Mouse (Mus musculus) kidney, postnatal 0 days (tissue): Measurements from ENCODE around the gene Gng7. TPM values are rescaled to one million over a fixed set of nuclear protein-coding genes. Genes with fewer than 3 reads are reported as not detected.
A peak's percentile ranks its signal among the peaks of the same experiment; 100 is the strongest.

ENCODE experiments used
- ATAC-seq: fragments of 200-750 bp; cut with Nextera tagmentation; replicated peaks from 2 replicates; pipeline ENCODE4 v1.8.0; 2017; ENCODE audit warnings: low read depth, moderate number of reproducible peaks, moderate TSS enrichment, moderate library complexity; ENCODE audit not compliant: low FRiP score
- DNase-seq: peaks from one replicate; pipeline ENCODE4 v3.0.0-alpha.2; 2016; ENCODE audit warnings: low spot score
- H3K27ac ChIP-seq: fragments of 300-500 bp; sonication (generic); 2 replicates; pipeline ENCODE4 v1.5.1; 2014; ENCODE audit warnings: mild to moderate bottlenecking
- H3K27me3 ChIP-seq: fragments of 300-500 bp; sonication (generic); 2 replicates; pipeline ENCODE4 v1.6.1; 2014; ENCODE audit warnings: low read length, mixed read lengths; ENCODE audit not compliant: insufficient read depth
- H3K36me3 ChIP-seq: fragments of 300-500 bp; sonication (generic); 2 replicates; pipeline ENCODE4 v1.6.1; 2014; ENCODE audit warnings: low read length, mixed read lengths; ENCODE audit not compliant: insufficient read depth
- H3K4me1 ChIP-seq: fragments of 300-500 bp; sonication (generic); replicated peaks from 2 replicates; pipeline ENCODE4 v1.6.1; 2014; ENCODE audit warnings: antibody characterized with exemption, low read length, mixed read lengths; ENCODE audit not compliant: insufficient read depth
- H3K4me2 ChIP-seq: fragments of 300-500 bp; sonication (generic); 2 replicates; pipeline ENCODE4 v1.6.1; 2014; ENCODE audit warnings: mild to moderate bottlenecking, low read length, moderate library complexity, mixed read lengths
- H3K4me3 ChIP-seq: fragments of 300-500 bp; sonication (generic); replicated peaks from 2 replicates; pipeline ENCODE4 v1.5.1; 2014; ENCODE audit warnings: low read depth, low read length
- H3K9ac ChIP-seq: fragments of 300-500 bp; sonication (generic); 2 replicates; pipeline ENCODE4 v1.6.1; 2014; ENCODE audit warnings: low read depth, low read length
- H3K9me3 ChIP-seq: fragments of 300-500 bp; sonication (generic); replicated peaks from 2 replicates; pipeline ENCODE4 v1.6.1; 2016; ENCODE audit warnings: low read length, inconsistent platforms, mixed read lengths
- CTCF ChIP-seq: IDR thresholded peaks from 2 replicates; pipeline ENCODE4 v1.5.1; 2016; ENCODE audit warnings: antibody characterized with exemption, low read depth, mild to moderate bottlenecking, moderate library complexity
- WGBS: fragments of 180-500 bp; shearing (Covaris S2); extraction: QIAGEN DNeasy Blood & Tissue Kit; methylation state at CpG from one replicate; pipeline ENCODE4 v1.1.7; 2014; 5-methylcytosine and 5-hydroxymethylcytosine counted together
- polyA plus RNA-seq: library from polyadenylated mRNA; unstranded; fragments of >200 nt; fragmentation: Nextera tagmentation; extraction: Ambion mirVana; gene quantifications from 2 replicates; pipeline ENCODE4 v1.2.1, GENCODE M21; 2015

Gng7 gene
- polyA plus RNA-seq, 1 experiment from 2014 or later, result 3.4 TPM

GRCm38 (mm10) chr10:80935698-80936097 lies 79.0 kb downstream of the Gng7 start:
- no peaks in the 10 kb centered on the region for H3K36me3 ChIP-seq
- WGBS, result 4% methylated on average over 17 of the region's 17 CpGs
- H3K27me3 ChIP-seq, result peaks cover 12% of the 10 kb centered on the region
- DNase-seq (no peak), ATAC-seq (no peak)
- 0 out of 2 replicates have a peak overlapping the region, but pooled peaks have one; percentile 3 for H3K9ac ChIP-seq
- no peak overlapping the region for H3K4me3 ChIP-seq
- no peak overlapping the region for H3K27ac ChIP-seq
- H3K4me2 ChIP-seq, result peak overlapping the region; percentile 61
- no peak for TF ChIP-seq CTCF
- H3K4me1 ChIP-seq, result peaks cover 71% of the 10 kb centered on the region
- no peaks in the 10 kb centered on the region for H3K9me3 ChIP-seq

- Histone ChIP-seq H3K4me1 (peaks cover 70% of the 10 kb centered on the region), H3K9me3 (no peaks in the 10 kb centered on the region), H3K36me3 (no peaks in the 10 kb centered on the region), H3K9ac (no peak overlapping the region), H3K27ac (no peak overlapping the region), H3K4me2 (no peak overlapping the region), H3K27me3 (peaks cover 12% of the 10 kb centered on the region), H3K4me3 (no peak overlapping the region)
- no peak for TF ChIP-seq CTCF
- 23% methylated on average over 3 of the region's 3 CpGs for WGBS
- no peak for ATAC-seq
- DNase-seq, result no peak
Measured at GRCm38 (mm10) chr10:80935241-80935640, 79.5 kb downstream of the Gng7 start.

GRCm38 (mm10) chr10:80934136-80934985 lies 80.4 kb downstream of the Gng7 start:
- ATAC-seq (no peak), DNase-seq (no peak)
- no peak overlapping the region for H3K4me3 ChIP-seq
- no peak overlapping the region for H3K9ac ChIP-seq
- H3K27me3 ChIP-seq, result peaks cover 12% of the 10 kb centered on the region
- no peaks in the 10 kb centered on the region for H3K36me3 ChIP-seq
- TF ChIP-seq CTCF, result no peak
- no peak overlapping the region for H3K27ac ChIP-seq
- no peaks in the 10 kb centered on the region for H3K9me3 ChIP-seq
- WGBS, result 50% methylated on average over 14 of the region's 14 CpGs
- H3K4me2 ChIP-seq, result no peak overlapping the region
- H3K4me1 ChIP-seq, result peaks cover 67% of the 10 kb centered on the region

GRCm38 (mm10) chr10:80933421-80933979 lies 81.2 kb downstream of the Gng7 start:
- Histone ChIP-seq H3K36me3 (no peaks in the 10 kb centered on the region), H3K27me3 (peaks cover 12% of the 10 kb centered on the region), H3K4me3 (peak overlapping the region; percentile 10; the same call in 1 of the 2 replicates), H3K4me2 (peak overlapping the region; percentile 94), H3K9me3 (no peaks in the 10 kb centered on the region), H3K4me1 (peaks cover 58% of the 10 kb centered on the region), H3K27ac (no peak overlapping the region), H3K9ac (no peak overlapping the region)
- 3% methylated on average over 21 of the region's 21 CpGs for WGBS
- no peak for TF ChIP-seq CTCF
- DNase-seq, result no peak
- ATAC-seq, result no peak

- ATAC-seq (no peak), DNase-seq (no peak)
- WGBS, result 5% methylated on average over 17 of the region's 17 CpGs
- Histone ChIP-seq H3K4me1 (peaks cover 54% of the 10 kb centered on the region), H3K27me3 (peaks cover 12% of the 10 kb centered on the region), H3K4me3 (peak overlapping the region; percentile 24), H3K4me2 (peak overlapping the region; percentile 94), H3K36me3 (no peaks in the 10 kb centered on the region), H3K27ac (no peak overlapping the region), H3K9me3 (no peaks in the 10 kb centered on the region), H3K9ac (peak overlapping the region; percentile 41; the same call in 1 of the 2 replicates)
- no peak for TF ChIP-seq CTCF
Measured at GRCm38 (mm10) chr10:80932700-80933420, 81.9 kb downstream of the Gng7 start.

GRCm38 (mm10) chr10:80932206-80932605 lies 82.5 kb downstream of the Gng7 start:
- 3% methylated on average over 20 of the region's 20 CpGs for WGBS
- no peak overlapping the region for H3K27ac ChIP-seq

More at GRCm38 (mm10) chr10:80932206-80932605, 82.5 kb downstream of the Gng7 start:
- ATAC-seq (no peak), DNase-seq (no peak)
- H3K4me2 ChIP-seq, result peak overlapping the region; percentile 94
- peaks cover 12% of the 10 kb centered on the region for H3K27me3 ChIP-seq
- peak overlapping the region; percentile 24 for H3K4me3 ChIP-seq
- H3K36me3 ChIP-seq, result no peaks in the 10 kb centered on the region
- no peak for TF ChIP-seq CTCF
- H3K4me1 ChIP-seq, result peaks cover 47% of the 10 kb centered on the region
- H3K9ac ChIP-seq, result peak overlapping the region; percentile 41; the same call in 1 of the 2 replicates
- H3K9me3 ChIP-seq, result no peaks in the 10 kb centered on the region
